Mouse (Mus musculus): ENCODE results near the gene Skor1. TPM values are rescaled to one million over a fixed set of nuclear protein-coding genes. Genes with fewer than 3 reads are reported as not detected.

Gene Skor1
- total and polyA plus RNA-seq, 2 experiments from 2014 or later = not detected

- H3K4me1 ChIP-seq (ENCODE audit: control insufficient read depth, insufficient read depth) = peaks cover 4% of the 10 kb centered on the region; the same call in 1 of the 2 replicates
- peak overlapping the region; percentile 70 for H3K4me3 ChIP-seq (ENCODE audit: low read depth, low read length)
- H3K9me3 ChIP-seq (replicated peaks; ENCODE audit: control insufficient read depth, low read length) = no peaks in the 10 kb centered on the region
- H3K4me2 ChIP-seq (ENCODE audit: low read depth, low read length) = peak overlapping the region; percentile 71
- no peaks in the 10 kb centered on the region for H3K36me3 ChIP-seq (replicated peaks; ENCODE audit: control insufficient read depth, insufficient read depth, low read length)
- no peaks in the 10 kb centered on the region for H3K27me3 ChIP-seq (ENCODE audit: control insufficient read depth, insufficient read depth, low read length)
- H3K9ac ChIP-seq (replicated peaks; ENCODE audit: low read depth, low read length) = peak overlapping the region; percentile 82
- H3K27ac ChIP-seq (ENCODE audit: low read depth) = peak overlapping the region; percentile 100
- TF ChIP-seq CTCF (IDR thresholded peaks at IDR 0.05; ENCODE audit: low read depth) = peak; percentile 27; the same call in 1 of the 2 replicates
- TF ChIP-seq EP300 (IDR thresholded peaks at IDR 0.05; ENCODE audit: low read depth) = peak; percentile 93
- peak; percentile 92 for ATAC-seq (ENCODE audit: insufficient read depth, low read depth)
- peak; percentile 97 for DNase-seq (ENCODE audit: low spot score)
- under 1% methylated on average over 34 of the region's 34 CpGs for WGBS
Measured at GRCm38 (mm10) chr9:63109020-63109781, 39.6 kb downstream of the Skor1 start.

GRCm38 (mm10) chr9:63108580-63108979 is 40.2 kb downstream of the Skor1 start:
- DNase-seq (ENCODE audit: low spot score) (peak; percentile 72), ATAC-seq (ENCODE audit: insufficient read depth, low read depth) (peak; percentile 69)
- Histone ChIP-seq H3K4me1 (ENCODE audit: control insufficient read depth, insufficient read depth) (peaks cover 4% of the 10 kb centered on the region; the same call in 1 of the 2 replicates), H3K36me3 (replicated peaks; ENCODE audit: control insufficient read depth, insufficient read depth, low read length) (no peaks in the 10 kb centered on the region), H3K4me3 (ENCODE audit: low read depth, low read length) (peak overlapping the region; percentile 70), H3K27ac (ENCODE audit: low read depth) (peak overlapping the region; percentile 100), H3K4me2 (ENCODE audit: low read depth, low read length) (peak overlapping the region; percentile 71), H3K9ac (replicated peaks; ENCODE audit: low read depth, low read length) (peak overlapping the region; percentile 82), H3K9me3 (replicated peaks; ENCODE audit: control insufficient read depth, low read length) (no peaks in the 10 kb centered on the region), H3K27me3 (ENCODE audit: control insufficient read depth, insufficient read depth, low read length) (no peaks in the 10 kb centered on the region)
- WGBS = 20% methylated on average over 4 of the region's 4 CpGs
- TF ChIP-seq CTCF (IDR thresholded peaks at IDR 0.05; ENCODE audit: low read depth) (0 out of 2 replicates have a peak, but pooled peaks have one; percentile 5), EP300 (IDR thresholded peaks at IDR 0.05; ENCODE audit: low read depth) (no peak)

- peak; percentile 13 for DNase-seq (ENCODE audit: low spot score)
- H3K4me2 ChIP-seq (ENCODE audit: low read depth, low read length) = no peak overlapping the region
- 57% methylated on average over 5 of the region's 5 CpGs for WGBS
- 0 out of 2 replicates have a peak, but pooled peaks cover 12% of the 10 kb centered on the region for H3K4me1 ChIP-seq (ENCODE audit: control insufficient read depth, insufficient read depth)
- no peak overlapping the region for H3K9ac ChIP-seq (replicated peaks; ENCODE audit: low read depth, low read length)
- peak; percentile 51; the same call in 1 of the 2 replicates for ATAC-seq (ENCODE audit: insufficient read depth, low read depth)
- H3K27me3 ChIP-seq (ENCODE audit: control insufficient read depth, insufficient read depth, low read length) = no peaks in the 10 kb centered on the region
- no peak overlapping the region for H3K4me3 ChIP-seq (ENCODE audit: low read depth, low read length)
- H3K9me3 ChIP-seq (replicated peaks; ENCODE audit: control insufficient read depth, low read length) = no peaks in the 10 kb centered on the region
- no peak for TF ChIP-seq CTCF (IDR thresholded peaks at IDR 0.05; ENCODE audit: low read depth)
- 0 out of 2 replicates have a peak, but pooled peaks have one; percentile 25 for TF ChIP-seq EP300 (IDR thresholded peaks at IDR 0.05; ENCODE audit: low read depth)
- no peak overlapping the region for H3K27ac ChIP-seq (ENCODE audit: low read depth)
- H3K36me3 ChIP-seq (replicated peaks; ENCODE audit: control insufficient read depth, insufficient read depth, low read length) = no peaks in the 10 kb centered on the region
Measured at GRCm38 (mm10) chr9:63100660-63101059, 48.1 kb downstream of the Skor1 start.

- H3K9me3 ChIP-seq (replicated peaks; ENCODE audit: control insufficient read depth, low read length) = no peaks in the 10 kb centered on the region
- DNase-seq (ENCODE audit: low spot score) (no peak), ATAC-seq (ENCODE audit: insufficient read depth, low read depth) (no peak)
- H3K4me3 ChIP-seq (ENCODE audit: low read depth, low read length) = no peak overlapping the region
- no peaks in the 10 kb centered on the region for H3K27me3 ChIP-seq (ENCODE audit: control insufficient read depth, insufficient read depth, low read length)
- no peaks in the 10 kb centered on the region for H3K36me3 ChIP-seq (replicated peaks; ENCODE audit: control insufficient read depth, insufficient read depth, low read length)
- H3K9ac ChIP-seq (replicated peaks; ENCODE audit: low read depth, low read length) = no peak overlapping the region
- H3K4me2 ChIP-seq (ENCODE audit: low read depth, low read length) = no peak overlapping the region
- TF ChIP-seq CTCF (IDR thresholded peaks at IDR 0.05; ENCODE audit: low read depth) (no peak), EP300 (IDR thresholded peaks at IDR 0.05; ENCODE audit: low read depth) (no peak)
- H3K27ac ChIP-seq (ENCODE audit: low read depth) = no peak overlapping the region
- H3K4me1 ChIP-seq (ENCODE audit: control insufficient read depth, insufficient read depth) = 0 out of 2 replicates have a peak, but pooled peaks cover 12% of the 10 kb centered on the region
Measured at GRCm38 (mm10) chr9:63099876-63100275, 48.9 kb downstream of the Skor1 start.

- no peak overlapping the region for H3K4me2 ChIP-seq (ENCODE audit: low read depth, low read length)
- H3K27ac ChIP-seq (ENCODE audit: low read depth) = no peak overlapping the region
- no peaks in the 10 kb centered on the region for H3K36me3 ChIP-seq (replicated peaks; ENCODE audit: control insufficient read depth, insufficient read depth, low read length)
- H3K9ac ChIP-seq (replicated peaks; ENCODE audit: low read depth, low read length) = no peak overlapping the region
- no peak overlapping the region for H3K4me3 ChIP-seq (ENCODE audit: low read depth, low read length)
- no peaks in the 10 kb centered on the region for H3K9me3 ChIP-seq (replicated peaks; ENCODE audit: control insufficient read depth, low read length)
- H3K27me3 ChIP-seq (ENCODE audit: control insufficient read depth, insufficient read depth, low read length) = no peaks in the 10 kb centered on the region
- 85% methylated on average over 4 of the region's 4 CpGs for WGBS
- DNase-seq (ENCODE audit: low spot score) (no peak), ATAC-seq (ENCODE audit: insufficient read depth, low read depth) (no peak)
- H3K4me1 ChIP-seq (ENCODE audit: control insufficient read depth, insufficient read depth) = 0 out of 2 replicates have a peak, but pooled peaks cover 12% of the 10 kb centered on the region
- TF ChIP-seq EP300 (IDR thresholded peaks at IDR 0.05; ENCODE audit: low read depth) (no peak), CTCF (IDR thresholded peaks at IDR 0.05; ENCODE audit: low read depth) (no peak)
Measured at GRCm38 (mm10) chr9:63099344-63099743, 49.4 kb downstream of the Skor1 start.
